In the genomic region with DNA sequence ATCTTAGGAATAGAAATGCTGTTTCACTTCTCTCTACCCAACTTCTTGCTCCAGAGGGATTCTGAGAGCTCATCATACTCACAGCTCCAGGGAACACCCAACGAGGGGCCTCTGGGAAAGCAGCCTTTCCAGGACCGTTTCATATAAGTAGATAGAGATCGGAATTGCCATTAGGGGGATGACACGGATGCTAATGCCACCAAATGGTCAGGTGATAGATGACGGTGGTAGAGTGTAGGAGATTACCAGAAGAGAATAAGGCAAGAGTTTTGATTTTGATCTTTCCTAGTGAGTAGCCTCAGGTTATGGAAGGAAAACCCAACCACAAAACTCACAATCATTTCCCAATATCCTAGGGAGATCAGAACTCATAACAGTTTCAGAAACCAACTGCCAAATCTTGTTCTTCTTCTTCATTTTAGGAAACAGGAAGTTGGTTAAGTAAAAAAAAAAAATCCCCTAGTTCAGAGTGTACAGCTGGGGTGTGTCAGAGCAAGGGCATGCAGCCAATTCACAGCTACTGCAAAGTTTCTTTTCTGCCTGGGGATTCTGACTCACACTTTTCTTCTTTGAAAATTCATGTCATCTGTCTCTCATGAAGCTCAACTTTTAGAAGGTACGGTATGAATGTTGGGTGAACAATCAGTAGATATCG, we compare ENCODE assay signal across 11 mouse cellular contexts. TPM values are rescaled to one million over a fixed set of nuclear protein-coding genes. Genes with fewer than 3 reads are reported as not detected.
DNase-seq lines count a peak whose midpoint lies in the region; ATAC-seq and TF ChIP-seq lines count a peak whose summit lies in the region.
"Had no signal": no experiment of that assay in that cellular context is flagged by ENCODE, and none has a peak within 500 bp of the region (broad histone marks: within the 10 kb centered on the region; RNA-seq: fewer than 3 reads in every experiment).

Olfr433 (plus strand) TSS at position 183 of the 655 bp plus-strand sequence.

- no peaks in the 10 kb centered on the region for H3K4me1 ChIP-seq in heart, adult 2 months (ENCODE audit: control insufficient read depth, insufficient read depth, low read length)
- no peaks in the 10 kb centered on the region for H3K4me1 ChIP-seq in heart, embryonic 10.5 days
- no peaks in the 10 kb centered on the region for H3K4me1 ChIP-seq in brown adipose tissue, adult 24 weeks (ENCODE audit: control insufficient read depth, insufficient read depth, insufficient read length, low read length)
- no peaks in the 10 kb centered on the region for H3K4me1 ChIP-seq in kidney, postnatal 0 days (replicated peaks; ENCODE audit: insufficient read depth, low read length)

- H3K9me3 ChIP-seq in heart, embryonic 10.5 days, result no peaks in the 10 kb centered on the region
- H3K9me3 ChIP-seq in kidney, postnatal 0 days (replicated peaks; ENCODE audit: low read length), result no peaks in the 10 kb centered on the region

- DNase-seq in heart, adult 2 months, result peak; percentile 80 to 84
- no peak for DNase-seq in heart, embryonic 10.5 days (ENCODE audit: low spot score)
- peak; percentile 95 for DNase-seq in 3T3-L1 (ENCODE audit: low read depth, low spot score)
- peak; percentile 75 for DNase-seq in kidney, postnatal 0 days (ENCODE audit: low spot score)
- DNase-seq in ovary, postnatal 36 days (ENCODE audit: low spot score), result peak; percentile 21
- DNase-seq in retina, postnatal 1 day, result no peak
- DNase-seq in left cerebral cortex, adult 9 months (ENCODE audit: low spot score in 2 of 2), result no peak

- no peaks in the 10 kb centered on the region for H3K27me3 ChIP-seq in heart, adult 2 months (ENCODE audit: control insufficient read depth, insufficient read depth, low read length)
- no peaks in the 10 kb centered on the region for H3K27me3 ChIP-seq in heart, embryonic 10.5 days (ENCODE audit: insufficient read depth, poor library complexity, severe bottlenecking)
- H3K27me3 ChIP-seq in kidney, postnatal 0 days (ENCODE audit: insufficient read depth, low read length), result no peaks in the 10 kb centered on the region

- H3K79me2 ChIP-seq in heart, adult 2 months (replicated peaks; ENCODE audit: control insufficient read depth, insufficient read depth, low read length), result no peaks in the 10 kb centered on the region

- no peak within 1 kb of the TSS for H3K4me3 ChIP-seq in heart, adult 2 months
- no peak within 1 kb of the TSS for H3K4me3 ChIP-seq in heart, embryonic 10.5 days
- no peak within 1 kb of the TSS for H3K4me3 ChIP-seq in brown adipose tissue, adult 24 weeks (ENCODE audit: insufficient read depth, low read depth, low read length)
- H3K4me3 ChIP-seq in kidney, postnatal 0 days (replicated peaks; ENCODE audit: low read depth, low read length), result no peak within 1 kb of the TSS

- intact Hi-C loops in heart, adult 2 months (cut with DNase I), result no loop called here

- no peak within 1 kb of the TSS for H3K4me2 ChIP-seq in kidney, postnatal 0 days (ENCODE audit: low read length)

- TF ChIP-seq EP300 in heart, adult 2 months (IDR thresholded peaks at IDR 0.05; ENCODE audit: insufficient read depth, low read depth, low read length), result no peak

- no peak for TF ChIP-seq POLR2A in heart, adult 2 months (IDR thresholded peaks at IDR 0.05; ENCODE audit: insufficient read depth, low read depth, low read length)

- peak within 1 kb of the TSS; percentile 44 for H3K27ac ChIP-seq in heart, adult 2 months
- no peak within 1 kb of the TSS for H3K27ac ChIP-seq in heart, embryonic 10.5 days
- H3K27ac ChIP-seq in brown adipose tissue, adult 24 weeks (replicated peaks; ENCODE audit: low read depth, low read length), result peak within 1 kb of the TSS; percentile 39; the same call in 1 of the 2 replicates
- no peak within 1 kb of the TSS for H3K27ac ChIP-seq in kidney, postnatal 0 days

- WGBS in heart, adult 2 months, result 54% methylated on average over 7 of the region's 7 CpGs
- 71% methylated on average over 7 of the region's 7 CpGs for WGBS in heart, embryonic 10.5 days
- WGBS in kidney, postnatal 0 days, result 65% methylated on average over 7 of the region's 7 CpGs

- TF ChIP-seq CTCF in heart, adult 2 months (IDR thresholded peaks at IDR 0.05), result no peak
- no peak for TF ChIP-seq CTCF in kidney, postnatal 0 days (IDR thresholded peaks at IDR 0.05; ENCODE audit: low read depth)

- ATAC-seq in kidney, postnatal 0 days (replicated peaks; ENCODE audit: low FRiP score, low read depth), result no peak

- H3K36me3 ChIP-seq in heart, adult 2 months (ENCODE audit: control insufficient read depth, insufficient read depth, low read length), result no peaks in the 10 kb centered on the region
- no peaks in the 10 kb centered on the region for H3K36me3 ChIP-seq in heart, embryonic 10.5 days
- H3K36me3 ChIP-seq in kidney, postnatal 0 days (ENCODE audit: insufficient read depth, low read length), result no peaks in the 10 kb centered on the region
- H3K36me3 ChIP-seq: G1E had no signal

- no peak within 1 kb of the TSS for H3K9ac ChIP-seq in heart, adult 2 months (ENCODE audit: low read depth, low read length)
- no peak within 1 kb of the TSS for H3K9ac ChIP-seq in kidney, postnatal 0 days (ENCODE audit: low read depth, low read length)

RNA-seq across cellular contexts. Expression of gene Olfr433, which starts in this region (rescaled TPM):
- not detected for total RNA-seq in heart, adult 2 months (2021)
- polyA plus RNA-seq in heart, adult 2 months (2012; rRNA removed), result 0.12 TPM in 1 of 2 replicates, not detected in the other
- polyA plus RNA-seq in heart, embryonic 10.5 days (2016; fragmentation: Nextera tagmentation; extraction: Ambion mirVana), result 0.13 TPM in 1 of 2 replicates, not detected in the other
- not detected in 2 replicates for polyA plus RNA-seq in brown adipose tissue, adult 24 weeks (2012; ENCODE audit: insufficient read depth, insufficient read length, missing spikeins)
- not detected in 2 replicates for polyA plus RNA-seq in kidney, postnatal 0 days (2015; fragmentation: Nextera tagmentation; extraction: Ambion mirVana)
- total RNA-seq: gastrocnemius, postnatal 4 days had no signal
- polyA plus RNA-seq: G1E; neural tube, embryonic 11.5 days had no signal

Comparison
In these comparisons a context has a peak if more than half of its experiments do, and no peak if none do; other contexts are left out.
1. Peak in DNase-seq and H3K27ac ChIP-seq in heart, adult 2 months; RNA of the gene not detected or under 1 TPM.
2. Peak in DNase-seq in kidney, postnatal 0 days; RNA of the gene not detected or under 1 TPM.
3. DNase-seq: peak in 3T3-L1 (single experiment) and ovary, postnatal 36 days (single experiment); none in heart, embryonic 10.5 days (single experiment), retina, postnatal 1 day (single experiment) and left cerebral cortex, adult 9 months (0 of 2).